Comparison of ENCODE assay signal across 7 mouse cellular contexts in genomic region chr14:118180711-118181177, GRCm38 (mm10). TPM values are rescaled to one million over a fixed set of nuclear protein-coding genes. Genes with fewer than 3 reads are reported as not detected.
DNase-seq lines count a peak whose midpoint lies in the region; ATAC-seq and TF ChIP-seq lines count a peak whose summit lies in the region.

No protein-coding gene starts in this region.

- H3K4me3 ChIP-seq in brown adipose tissue, adult 24 weeks (ENCODE audit: insufficient read depth, low read depth, low read length) = peak overlapping the region; percentile 98

- CTCF ChIA-PET in Patski (lab: Charles Lee) = no interaction called here

- no peaks in the 10 kb centered on the region for H3K4me1 ChIP-seq in brown adipose tissue, adult 24 weeks (ENCODE audit: control insufficient read depth, insufficient read depth, insufficient read length, low read length)

- H3K27me3 ChIP-seq in Patski = no peaks in the 10 kb centered on the region

- in situ Hi-C loops in Patski (cut with MboI; ENCODE audit: low pct_unique_long_range_greater_than_20kb) = no loop called here

- POLR2A ChIA-PET in Patski (lab: Charles Lee) = no interaction called here

- intact Hi-C loops in heart, postnatal 36 days (cut with DNase I) = loop anchor here (2.0 to 5.0 kb wide), 2 partner anchors 46 to 57 kb away; partner anchors contain the start of gene Sox21

- TF ChIP-seq CTCF in Patski (IDR thresholded peaks at IDR 0.05) = no peak

- no peak for DNase-seq in Patski (ENCODE audit: low read depth, low spot score)
- DNase-seq in heart, postnatal 36 days = peak; percentile 52 to 53
- DNase-seq in layer of hippocampus, adult 9-11 months = peak; percentile 23
- peak; percentile 30 for DNase-seq in lung, postnatal 25 days (ENCODE audit: low spot score)
- peak; percentile 36 for DNase-seq in right cerebral cortex, postnatal 25 days

- no peak overlapping the region for H3K27ac ChIP-seq in brown adipose tissue, adult 24 weeks (replicated peaks; ENCODE audit: low read depth, low read length)

- ATAC-seq in Patski = peak; percentile 67
- ATAC-seq in erythroid progenitor cell, adult 5-6 weeks (replicated peaks; ENCODE audit: low FRiP score, poor library complexity, severe bottlenecking) = peak; percentile 71; the same call in 1 of the 2 replicates

RNA-seq across cellular contexts. Expression of gene Gpr180, which starts 43.8 kb away (rescaled TPM):
- polyA plus RNA-seq in Patski (2021) = 28.3 TPM
- 14.7 and 19.6 TPM in 2 replicates for polyA plus RNA-seq in brown adipose tissue, adult 24 weeks (2012; ENCODE audit: insufficient read depth, insufficient read length, missing spikeins)
- total RNA-seq in erythroid progenitor cell, adult 5-6 weeks (2015; ENCODE audit: low replicate concordance) = 1.1 and 2.5 TPM in 2 replicates
- total RNA-seq in erythroid progenitor cell, adult 5-6 weeks (2017; ENCODE audit: low replicate concordance) = 1.7 TPM in 1 of 2 replicates, not detected in the other
- total RNA-seq in heart, postnatal 36 days (2021) = 10 to 100 TPM; 20.8 to 21.3 TPM

RNA-seq across cellular contexts. Expression of gene Tgds, which starts 48.2 kb away (rescaled TPM):
- 22.7 TPM for polyA plus RNA-seq in Patski (2021)
- polyA plus RNA-seq in brown adipose tissue, adult 24 weeks (2012; ENCODE audit: insufficient read depth, insufficient read length, missing spikeins) = 11.0 and 14.8 TPM in 2 replicates
- 7.1 and 10.8 TPM in 2 replicates for total RNA-seq in erythroid progenitor cell, adult 5-6 weeks (2015; ENCODE audit: low replicate concordance)
- 1.5 and 2.4 TPM in 2 replicates for total RNA-seq in erythroid progenitor cell, adult 5-6 weeks (2017; ENCODE audit: low replicate concordance)
- 1 to 10 TPM; 9.2 to 9.6 TPM for total RNA-seq in heart, postnatal 36 days (2021)

RNA-seq across cellular contexts. Expression of gene Sox21, which starts 56.1 kb away (rescaled TPM):
- 0.01 TPM for polyA plus RNA-seq in Patski (2021)
- polyA plus RNA-seq in brown adipose tissue, adult 24 weeks (2012; ENCODE audit: insufficient read depth, insufficient read length, missing spikeins) = not detected in 2 replicates
- not detected in 2 replicates for total RNA-seq in erythroid progenitor cell, adult 5-6 weeks (2015; ENCODE audit: low replicate concordance)
- total RNA-seq in erythroid progenitor cell, adult 5-6 weeks (2017; ENCODE audit: low replicate concordance) = not detected in 2 replicates
- total RNA-seq in heart, postnatal 36 days (2021) = not detected

Comparison
In these comparisons a context has a peak if more than half of its experiments do, and no peak if none do; other contexts are left out.
1. RNA of gene Gpr180, which starts 43.8 kb away (total RNA-seq): 20.8 to 21.3 TPM in heart, postnatal 36 days; 1.1 to 2.5 TPM in erythroid progenitor cell, adult 5-6 weeks; every median in the first group is over 4 times any median in the second.